Mouse (Mus musculus) monocyte, adult 2 months (primary cell): ENCODE measurements around the gene Ywhae.

ENCODE experiments used
- DNase-seq, 2 experiments: peaks; one replicate each; pipeline ENCODE4 v3.0.0; 2022; ENCODE audit warnings: low spot score in 2 of 2, low read depth in 1 of 2

Gene Ywhae

GRCm38 (mm10) chr11:75737806-75738476 is 5.3 kb downstream of the Ywhae start:
- no peak for DNase-seq

DNA sequence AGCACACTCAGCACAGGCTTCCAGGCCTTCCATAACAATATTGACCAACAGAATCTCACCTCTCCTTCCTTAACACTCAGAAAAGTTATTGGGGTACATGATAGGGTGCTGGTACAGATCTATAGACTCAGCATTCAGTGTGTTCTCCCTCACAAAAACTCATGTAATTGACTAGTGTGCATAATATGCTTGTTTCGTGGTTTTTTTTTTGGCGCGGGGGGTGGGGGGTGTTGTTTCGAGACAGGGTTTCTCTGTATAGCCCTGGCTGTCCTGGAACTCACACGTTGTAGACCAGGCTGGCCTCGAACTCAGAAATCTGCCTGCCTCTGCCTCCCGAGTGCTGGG is 5.8 kb downstream of the Ywhae start:
- no peak for DNase-seq

DNA sequence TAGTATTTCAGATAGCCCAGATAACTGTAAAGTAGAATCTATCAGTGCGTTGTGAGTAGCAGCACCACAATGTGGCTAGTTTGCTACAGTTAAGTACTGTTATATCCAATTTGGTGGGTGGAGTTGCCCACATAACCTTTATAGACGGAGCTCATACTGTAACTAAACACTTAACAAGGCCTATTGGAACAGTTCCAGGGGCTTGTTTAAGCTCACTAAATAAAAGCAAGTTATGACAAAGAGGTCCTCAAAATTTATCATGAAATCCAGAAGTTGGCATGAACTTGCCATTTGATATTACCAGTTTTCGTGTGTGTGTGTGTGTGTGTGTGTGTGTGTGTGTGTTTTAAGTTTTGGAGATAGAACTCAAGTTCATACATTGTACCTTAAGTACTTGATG is 7.5 kb downstream of the Ywhae start:
- DNase-seq = no peak

- DNase-seq = no peak
Observed at GRCm38 (mm10) chr11:75741615-75742014, 8.9 kb downstream of the Ywhae start.

GRCm38 (mm10) chr11:75744761-75745160 is 12.1 kb downstream of the Ywhae start:
- no peak for DNase-seq

DNA sequence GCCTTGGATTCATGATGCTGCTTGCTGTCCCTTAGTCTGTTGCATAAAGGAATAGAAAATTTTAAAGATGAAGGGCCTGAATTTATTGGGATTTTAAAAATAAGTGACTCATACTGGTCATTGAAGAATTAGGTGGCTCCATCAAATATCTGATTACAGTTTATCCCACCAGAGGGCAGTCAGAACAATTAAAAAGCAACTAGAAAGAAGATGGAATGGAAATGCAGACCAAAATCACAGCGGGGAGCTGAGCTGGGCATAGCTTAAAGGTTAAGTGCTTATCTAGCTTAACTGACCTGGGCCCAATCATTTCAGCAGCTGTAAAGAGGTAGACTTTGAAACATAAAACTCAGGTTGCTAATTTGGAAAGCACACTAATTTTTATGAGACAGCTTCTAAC is 17.9 kb downstream of the Ywhae start:
- DNase-seq = no peak

DNA sequence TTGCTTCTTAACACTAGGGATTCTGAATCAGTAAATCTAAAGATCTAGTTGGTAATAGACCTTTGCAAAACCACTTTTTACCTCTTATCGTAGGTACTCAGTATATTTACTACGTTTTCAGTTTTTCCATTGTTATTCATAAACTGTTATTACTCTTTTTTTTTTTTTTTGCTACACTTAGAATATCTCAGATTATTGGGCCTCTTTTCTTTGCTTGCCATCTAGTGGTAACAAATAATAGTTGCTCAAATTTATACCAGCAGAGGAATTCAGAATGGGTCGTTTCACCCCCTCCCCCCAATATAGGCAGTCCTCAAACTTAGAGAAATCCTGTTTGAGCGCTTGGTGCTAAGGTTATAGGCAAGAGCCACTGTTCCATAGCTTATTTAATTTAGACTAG is 18.4 kb downstream of the Ywhae start:
- no peak for DNase-seq

GRCm38 (mm10) chr11:75756687-75757086 is 24.0 kb downstream of the Ywhae start:
- no peak for DNase-seq

- DNase-seq = no peak
Observed at GRCm38 (mm10) chr11:75758553-75758952, 25.9 kb downstream of the Ywhae start.

- DNase-seq = no peak
Observed at GRCm38 (mm10) chr11:75760785-75761184, 28.1 kb downstream of the Ywhae start.

DNA sequence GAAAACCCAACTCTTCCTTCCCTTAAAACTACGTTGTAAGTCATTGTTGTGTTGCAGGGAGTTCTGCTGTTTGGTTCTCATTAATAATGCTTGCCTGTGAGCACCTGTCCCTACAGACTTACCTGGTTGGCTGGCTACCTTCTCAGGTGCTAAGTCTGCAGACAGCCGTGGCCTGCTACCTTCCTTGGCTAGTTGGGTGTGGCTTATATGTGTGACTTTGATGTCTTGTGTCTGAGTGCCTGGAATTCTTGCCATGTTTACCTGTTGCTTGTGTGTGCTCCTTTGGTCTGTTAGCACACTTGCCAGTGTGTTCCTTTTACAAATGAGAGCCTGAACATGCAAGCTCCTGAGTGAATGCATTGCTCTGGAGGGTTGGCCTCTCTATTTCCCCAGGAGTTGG is 30.0 kb downstream of the Ywhae start:
- no peak for DNase-seq

GRCm38 (mm10) chr11:75764521-75765023 is 31.9 kb downstream of the Ywhae start:
- DNase-seq = no peak

GRCm38 (mm10) chr11:75765161-75765560 is 32.5 kb downstream of the Ywhae start:
- DNase-seq = no peak

- DNase-seq = no peak
Observed at GRCm38 (mm10) chr11:75767014-75767413, 34.3 kb downstream of the Ywhae start.

DNA sequence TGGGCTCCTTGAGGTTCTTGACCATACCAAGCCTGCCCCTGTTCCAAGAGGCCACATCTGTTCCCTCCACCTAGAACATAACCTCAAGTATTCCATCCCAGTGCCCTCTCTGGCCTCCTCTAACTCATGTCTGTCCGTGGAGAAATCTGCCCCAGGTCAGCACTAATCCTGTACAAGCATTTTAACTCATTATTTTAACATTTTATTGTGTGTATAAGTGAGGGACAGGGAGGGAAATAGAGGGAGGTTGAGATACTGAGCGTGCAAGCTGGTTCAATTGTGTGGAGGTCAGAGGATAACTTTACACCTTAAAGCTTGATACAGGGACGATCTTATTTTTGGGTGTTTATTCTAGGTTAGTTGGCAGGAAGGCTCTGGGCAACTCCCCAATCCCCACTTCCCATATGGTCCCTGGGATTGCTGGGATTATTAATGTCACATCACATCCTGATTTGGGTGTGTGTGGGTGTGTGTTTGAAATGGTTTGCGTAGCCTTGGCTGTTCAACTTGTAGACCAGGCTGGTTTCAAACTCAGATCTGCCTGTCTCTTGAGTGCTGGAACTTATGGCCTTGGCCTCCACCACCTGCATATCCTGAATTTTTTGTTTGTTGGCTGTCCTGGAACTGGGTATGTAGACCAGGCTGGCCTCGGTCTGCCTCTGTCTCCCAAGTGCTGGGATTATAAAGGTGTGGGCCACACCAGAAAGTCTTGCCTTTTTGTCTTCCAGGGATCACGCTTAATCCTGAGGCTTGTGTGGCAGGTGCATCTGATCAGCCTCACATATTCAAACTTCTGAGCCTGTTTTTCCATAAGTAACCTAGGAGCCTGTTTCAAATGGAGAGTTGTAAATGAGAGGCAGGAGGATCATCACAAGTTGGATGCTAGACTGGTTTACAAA is 35.7 kb downstream of the Ywhae start:
- no peak for DNase-seq

GRCm38 (mm10) chr11:75769206-75769605 is 36.5 kb downstream of the Ywhae start:
- peak; percentile 36 to 67 for DNase-seq

GRCm38 (mm10) chr11:75772562-75772961 is 39.9 kb downstream of the Ywhae start:
- DNase-seq = no peak

- no peak for DNase-seq
Observed at GRCm38 (mm10) chr11:75775919-75776318, 43.2 kb downstream of the Ywhae start.

DNA sequence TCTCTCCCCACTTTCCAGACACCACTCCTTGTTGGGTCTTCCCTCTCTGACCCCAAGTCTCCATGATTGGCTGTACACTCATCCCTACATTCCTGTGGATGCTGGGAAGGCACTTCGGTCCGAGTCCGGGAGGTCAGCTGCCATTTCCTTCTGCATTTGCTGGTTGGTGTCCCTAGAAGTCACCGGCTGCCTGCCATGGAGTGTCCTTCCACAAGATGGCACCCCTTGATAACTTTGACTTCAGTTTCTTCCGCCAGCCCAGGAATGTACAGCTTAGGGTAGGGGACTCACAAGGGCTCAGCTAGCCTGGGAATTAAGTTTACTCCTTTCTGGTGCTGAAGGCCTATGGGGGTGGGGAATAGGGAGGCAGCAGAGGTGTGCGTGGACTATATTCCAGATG is 49.2 kb downstream of the Ywhae start:
- peak in 1 of 2 experiments; percentile 17 for DNase-seq

- DNase-seq = no peak
Observed at GRCm38 (mm10) chr11:75783799-75784198, 51.1 kb downstream of the Ywhae start.

GRCm38 (mm10) chr11:75785897-75786296 is 53.2 kb downstream of the Ywhae start:
- DNase-seq = no peak

DNA sequence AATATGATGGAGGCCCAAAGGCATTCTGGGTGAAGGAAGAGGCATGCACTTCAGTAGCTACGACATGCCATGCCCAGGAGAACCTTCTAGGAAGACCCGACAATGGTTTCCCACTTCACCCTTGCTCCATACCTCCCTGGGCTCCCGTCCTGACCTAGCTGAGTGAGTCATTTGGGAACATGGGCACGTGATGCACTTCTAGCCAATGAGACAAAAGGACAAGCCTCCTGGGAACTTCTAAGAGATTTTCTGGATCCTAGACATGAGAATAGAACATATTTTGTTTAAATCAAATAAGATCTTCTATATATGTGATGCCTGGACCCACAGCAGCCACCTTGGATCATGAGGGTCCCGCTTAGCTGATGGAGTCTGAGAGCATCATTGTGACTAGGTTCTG is 59.9 kb downstream of the Ywhae start:
- DNase-seq = no peak
